Mouse (Mus musculus): ENCODE measurements around the gene B230219D22Rik.
"Not testable (repeated sequence)": the region's sequence is repeated elsewhere in the genome, so short reads cannot be mapped to it uniquely, and the experiment has no call there.

Gene B230219D22Rik

DNA sequence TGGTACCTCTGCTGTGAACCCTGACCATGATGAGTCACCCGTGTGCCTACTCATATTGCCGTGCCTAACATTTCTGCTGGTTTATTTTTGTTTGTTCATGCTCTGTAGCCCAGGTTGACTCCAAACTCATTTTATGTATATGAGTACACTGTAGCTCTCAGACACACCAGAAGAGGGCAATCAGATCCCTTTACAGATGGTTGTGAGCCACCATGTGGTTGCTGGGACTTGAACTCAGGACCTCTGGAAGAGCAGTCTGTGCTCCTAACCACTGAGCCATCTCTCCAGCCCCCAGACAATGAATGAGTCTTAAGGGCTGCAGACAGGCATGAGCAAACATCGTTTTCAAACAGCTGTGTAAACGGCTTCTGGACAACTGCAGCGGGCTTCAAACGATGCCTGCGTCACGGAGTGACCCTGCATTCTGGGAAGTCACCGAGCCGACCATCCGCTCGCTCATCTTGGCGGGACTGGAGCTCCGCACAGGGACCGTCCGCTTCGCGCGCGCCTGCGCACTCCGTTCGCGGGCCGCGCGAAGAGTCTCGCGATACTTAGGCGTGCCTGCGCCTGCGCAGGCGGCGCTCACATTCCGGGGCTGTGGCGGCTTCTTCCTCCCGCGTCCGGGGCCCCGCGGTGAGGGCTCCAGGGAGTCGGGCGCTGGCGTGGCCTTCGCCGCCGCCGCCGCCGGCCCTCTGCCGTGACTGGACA is at the start of gene B230219D22Rik:
TSS of gene B230219D22Rik (plus strand) at position 590 of the 708 bp plus-strand sequence.
- DNase-seq (ENCODE audit: low read depth, low spot score): peak; percentile 78

DNA sequence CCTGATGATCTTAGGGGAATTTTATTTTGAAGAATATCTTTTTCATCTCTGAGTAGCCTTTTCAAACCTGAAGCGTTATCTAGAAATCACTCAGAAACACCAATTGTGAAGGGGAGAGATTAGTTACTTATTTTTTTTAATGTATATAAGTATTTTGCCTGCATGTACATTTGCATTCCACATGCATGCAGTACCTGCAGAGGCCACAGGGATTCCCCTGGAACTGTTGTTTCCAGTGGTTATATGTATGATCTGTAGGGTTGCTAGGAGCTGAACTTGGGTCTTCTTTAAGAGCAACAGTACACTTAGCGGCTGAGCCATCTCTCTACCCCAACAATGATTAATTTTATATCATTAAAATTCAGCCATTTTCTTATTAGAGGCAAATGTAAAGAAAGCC is 48.4 kb upstream of the B230219D22Rik start:
- no peak for DNase-seq (ENCODE audit: low read depth, low spot score)

DNA sequence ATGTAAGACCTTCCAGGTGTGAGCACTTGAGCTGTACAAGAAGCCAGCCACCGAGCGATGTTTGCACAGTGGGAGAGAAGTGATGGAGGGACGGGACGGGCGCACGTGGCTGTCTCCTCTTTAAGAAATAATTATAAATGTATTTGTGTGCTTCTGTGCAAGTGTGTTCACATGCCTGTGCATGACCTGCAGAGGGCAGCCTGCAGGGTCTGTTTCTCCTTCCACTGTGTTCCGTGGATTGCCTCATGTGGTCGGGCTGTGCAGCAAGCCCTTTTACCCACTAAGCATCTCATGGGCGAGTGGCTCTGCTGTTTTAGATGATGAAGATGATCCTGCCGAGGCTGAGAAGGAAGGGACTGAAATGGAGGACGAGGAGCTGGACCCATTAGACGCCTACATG is 42.8 kb upstream of the B230219D22Rik start:
- no peak for DNase-seq (ENCODE audit: low read depth, low spot score)

DNA sequence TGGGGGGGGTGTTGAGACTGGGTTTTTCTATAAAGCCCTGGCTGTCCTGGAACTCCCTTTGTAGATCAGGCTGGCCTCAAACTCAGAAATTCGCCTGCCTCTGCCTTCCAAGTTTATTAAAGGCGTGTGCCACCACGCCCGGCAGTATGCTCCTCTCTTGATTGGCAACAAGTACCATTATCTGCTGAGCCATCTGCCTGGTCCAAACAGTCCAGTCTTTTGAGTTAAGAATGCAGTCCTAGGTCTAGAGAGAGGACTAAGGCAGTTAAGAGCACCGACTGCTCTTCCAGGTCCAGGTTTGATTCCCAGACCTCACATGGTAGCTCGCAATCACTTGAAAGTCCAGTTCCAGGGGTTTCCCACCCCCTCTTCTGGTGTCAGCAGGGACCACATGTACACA is 41.9 kb upstream of the B230219D22Rik start:
- no peak for DNase-seq (ENCODE audit: low read depth, low spot score)

DNA sequence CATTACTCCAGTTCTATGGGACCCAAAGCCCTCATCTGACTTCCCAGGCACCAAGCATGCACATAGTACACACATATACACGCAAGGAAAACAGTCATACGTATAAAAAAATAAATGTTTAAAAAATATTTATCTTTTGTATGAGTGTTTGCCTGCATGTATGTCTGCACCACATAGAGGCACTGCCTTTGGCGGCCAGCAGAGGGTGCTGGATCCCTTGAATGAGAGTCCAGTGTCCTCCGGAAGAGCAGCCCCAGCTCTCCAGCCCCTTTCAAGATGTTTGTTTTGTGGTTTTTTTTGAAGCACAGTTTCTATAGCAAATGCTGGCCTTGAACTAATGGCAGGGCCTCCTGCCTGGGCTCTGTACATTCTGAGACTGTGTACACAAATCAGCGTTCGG is 24.4 kb upstream of the B230219D22Rik start:
- DNase-seq (ENCODE audit: low read depth, low spot score): no peak

DNA sequence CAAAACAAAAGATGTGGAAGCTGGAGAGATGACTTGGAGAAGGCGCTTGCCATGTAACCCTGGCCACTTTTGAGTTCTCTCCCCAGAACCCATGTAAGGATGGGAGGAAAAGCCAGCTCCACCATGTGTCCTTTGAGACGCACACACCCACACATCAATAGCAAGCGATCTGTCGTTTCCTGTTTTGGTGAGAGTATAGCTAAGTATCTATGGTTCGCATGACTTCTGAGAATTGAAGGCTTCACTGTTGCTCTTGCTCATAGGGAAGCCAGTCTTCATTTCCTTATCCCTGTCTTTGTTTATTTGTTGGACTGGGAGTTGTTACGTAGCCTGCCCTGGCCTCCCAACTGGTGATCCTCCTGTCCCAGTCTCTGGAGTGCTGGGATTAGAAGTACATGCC is 20.2 kb upstream of the B230219D22Rik start:
- DNase-seq (ENCODE audit: low read depth, low spot score): no peak

DNA sequence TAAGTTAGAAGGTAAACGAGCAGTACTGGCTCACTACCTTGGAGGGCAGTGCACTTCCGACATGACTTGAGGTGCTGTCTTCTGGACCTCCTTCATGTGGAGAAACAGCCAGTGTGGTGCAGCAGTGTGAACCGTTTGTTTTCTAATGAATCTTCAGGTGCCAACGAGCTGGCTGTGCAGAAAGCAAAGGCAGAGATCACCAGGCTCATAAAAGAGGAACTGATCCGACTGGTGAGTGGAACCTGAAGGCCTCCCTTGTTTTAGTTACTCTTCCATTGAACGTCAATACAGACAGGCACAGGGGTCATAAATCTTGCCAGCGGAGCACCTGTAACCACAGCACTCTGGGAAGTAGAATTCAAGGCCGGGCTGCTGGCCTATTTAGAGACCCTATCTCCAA is 15.6 kb upstream of the B230219D22Rik start:
- DNase-seq (ENCODE audit: low read depth, low spot score): no peak

DNA sequence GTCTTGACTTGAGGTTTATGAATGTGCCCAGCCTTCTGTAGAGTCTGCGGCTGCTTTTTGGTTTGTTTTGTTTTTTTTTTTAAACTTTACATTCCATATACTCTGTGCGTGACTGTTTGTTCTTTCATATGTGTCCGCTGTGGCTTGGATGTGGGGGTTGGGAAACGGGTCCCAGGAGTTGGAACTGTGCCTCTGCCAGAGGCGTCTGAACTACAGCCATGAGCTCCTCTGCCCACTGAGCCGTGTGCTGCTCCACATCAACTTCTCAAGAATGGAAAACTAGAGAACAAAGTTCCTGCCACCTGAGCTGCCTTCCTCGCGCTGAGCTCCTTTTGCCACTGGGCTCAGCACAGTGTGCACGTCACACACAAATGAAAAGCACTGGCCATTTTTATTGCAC is 10.7 kb upstream of the B230219D22Rik start:
- DNase-seq (ENCODE audit: low read depth, low spot score): no peak

DNA sequence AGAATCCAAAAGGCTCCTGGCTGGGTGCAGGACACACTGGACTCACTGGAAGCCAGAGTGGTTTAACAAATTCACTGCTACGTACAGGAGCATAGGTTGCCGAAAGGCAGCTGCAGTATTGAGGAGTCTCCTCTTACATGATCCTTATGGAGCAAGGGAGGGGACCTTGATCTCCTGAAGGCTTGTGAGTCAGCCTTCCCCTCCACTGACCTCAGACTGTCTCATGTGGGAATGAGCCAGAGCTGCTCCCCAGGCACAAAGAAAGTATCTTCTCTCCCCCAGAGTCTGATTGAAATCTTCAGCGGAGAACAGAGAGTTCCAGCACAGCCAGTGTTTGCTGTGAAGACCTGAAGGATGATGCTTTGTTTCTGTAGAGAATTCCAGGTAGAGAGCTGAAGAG is 9.3 kb upstream of the B230219D22Rik start:
- DNase-seq (ENCODE audit: low read depth, low spot score): no peak

DNA sequence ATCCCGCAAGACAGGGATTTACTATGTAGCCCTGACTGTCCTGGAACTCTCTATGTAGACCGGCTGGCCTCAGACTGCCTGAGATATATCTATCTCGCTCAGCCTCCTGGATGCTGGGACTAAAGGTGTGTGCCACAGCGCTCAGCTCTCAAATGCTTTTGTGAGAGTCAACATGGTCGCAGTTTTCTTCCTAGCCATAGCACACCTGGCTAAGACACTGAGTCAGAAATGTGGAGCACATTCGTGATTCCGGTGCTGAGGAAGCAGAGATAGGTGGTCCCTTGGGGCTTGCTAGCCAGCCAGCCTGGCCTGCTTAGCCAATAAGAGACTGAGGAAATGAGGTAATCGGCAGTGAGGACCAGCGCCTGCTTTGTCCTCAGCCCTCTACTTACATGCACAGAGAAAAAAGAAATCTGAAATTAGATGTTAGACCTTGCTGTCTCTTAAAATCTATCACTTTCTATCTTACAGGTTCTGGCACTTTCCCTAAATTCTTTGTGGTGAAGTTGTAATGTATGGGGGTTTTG is 6.8 kb upstream of the B230219D22Rik start:
- DNase-seq (ENCODE audit: low read depth, low spot score): no peak

DNA sequence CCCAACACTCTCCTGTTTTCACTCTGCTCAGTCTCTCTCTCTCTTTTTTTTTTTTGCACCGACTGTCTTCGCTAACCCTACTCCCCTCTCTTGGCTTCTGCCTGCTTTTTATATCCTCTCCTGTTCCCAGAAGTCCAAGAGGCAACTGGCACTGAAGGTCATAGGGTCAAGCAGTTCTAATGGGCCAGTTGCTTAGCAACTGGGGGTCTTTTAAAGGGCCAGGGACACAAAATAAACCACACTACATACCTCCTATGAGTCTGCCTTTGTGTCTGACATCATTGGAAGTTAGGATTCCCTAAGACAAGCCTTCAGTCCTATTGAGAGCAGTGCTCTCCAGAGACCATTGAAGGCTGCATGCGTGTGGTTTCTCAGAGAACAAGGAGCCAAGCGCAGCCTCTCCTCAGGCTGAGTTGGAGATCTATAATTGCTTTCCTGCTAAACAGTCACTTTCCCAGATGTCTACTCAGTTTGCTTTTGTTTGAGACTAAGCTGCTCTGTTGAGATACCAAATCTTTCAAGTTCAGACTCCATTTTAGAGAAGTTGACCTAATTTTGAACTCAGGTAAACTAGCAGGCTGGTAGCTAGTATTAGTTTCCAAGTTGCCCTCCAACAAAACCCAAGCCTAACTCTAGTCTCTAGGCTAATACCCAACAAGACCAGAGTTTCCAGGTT is 4.9 kb upstream of the B230219D22Rik start:
- no peak for DNase-seq (ENCODE audit: low read depth, low spot score)

DNA sequence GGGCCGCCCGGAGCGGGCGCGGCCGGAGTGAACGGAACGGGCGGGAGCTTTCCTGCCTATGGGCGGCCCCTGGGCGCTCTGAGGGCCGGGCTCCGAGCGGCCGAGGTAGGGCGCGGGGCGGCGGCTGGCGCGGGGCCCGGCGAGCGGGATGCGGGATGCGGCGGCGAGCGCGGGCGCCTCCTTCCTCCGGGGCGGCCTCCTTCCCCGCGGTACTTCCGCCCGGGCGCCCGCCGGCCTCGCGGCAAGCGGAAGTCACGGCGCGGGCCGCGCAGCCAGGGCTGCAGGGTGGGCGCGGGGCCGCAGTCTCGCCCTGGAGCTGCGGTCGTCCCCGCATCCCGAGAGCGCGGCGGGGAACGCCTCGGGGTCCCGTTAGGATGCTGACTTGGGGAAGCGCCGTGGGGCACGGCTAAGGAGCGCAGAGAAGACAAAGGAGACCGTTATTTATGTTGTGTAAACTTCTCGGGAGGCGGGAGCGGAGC is 358 bp downstream of the B230219D22Rik start:
- DNase-seq (ENCODE audit: low read depth, low spot score): no peak

DNA sequence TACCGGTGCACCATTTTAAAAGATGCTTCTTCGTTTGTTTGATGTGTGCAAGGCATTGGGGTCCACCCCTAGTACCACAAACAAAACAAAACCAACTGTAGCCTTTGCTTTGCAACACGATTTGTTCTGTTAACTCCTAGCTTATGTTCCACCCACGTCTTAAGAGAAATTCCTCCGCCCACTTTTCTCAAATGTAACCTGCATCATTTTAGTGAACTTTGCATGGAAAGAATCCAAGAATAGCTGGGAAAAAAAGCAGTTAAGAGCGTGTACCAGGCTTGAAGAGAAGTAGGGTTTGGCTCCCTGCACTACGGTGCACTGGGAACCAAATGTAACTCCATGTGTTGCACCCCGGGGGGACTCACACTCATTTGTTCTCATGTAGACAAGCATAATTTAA is 1.2 kb downstream of the B230219D22Rik start:
- no peak for DNase-seq (ENCODE audit: low read depth, low spot score)

DNA sequence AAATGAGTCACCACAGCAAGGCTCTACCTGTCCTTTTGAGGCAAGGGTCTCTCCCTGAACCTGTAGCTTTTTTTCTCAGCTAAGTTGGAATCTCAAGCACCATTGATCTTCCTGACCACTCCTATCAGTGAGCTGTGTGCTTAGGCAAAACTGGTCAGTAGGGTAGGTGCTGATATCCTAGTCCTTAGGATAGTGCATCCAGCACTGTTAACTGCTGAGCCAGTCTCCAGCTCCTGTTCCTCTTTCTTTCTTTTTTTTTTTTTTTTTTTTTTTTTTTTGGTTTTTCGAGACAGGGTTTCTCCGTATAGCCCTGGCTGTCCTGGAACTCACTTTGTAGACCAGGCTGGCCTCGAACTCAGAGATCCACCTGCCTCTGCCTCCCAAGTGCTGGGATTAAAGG is 3.1 kb downstream of the B230219D22Rik start:
- not testable (repeated sequence) for DNase-seq (ENCODE audit: low read depth, low spot score)

DNA sequence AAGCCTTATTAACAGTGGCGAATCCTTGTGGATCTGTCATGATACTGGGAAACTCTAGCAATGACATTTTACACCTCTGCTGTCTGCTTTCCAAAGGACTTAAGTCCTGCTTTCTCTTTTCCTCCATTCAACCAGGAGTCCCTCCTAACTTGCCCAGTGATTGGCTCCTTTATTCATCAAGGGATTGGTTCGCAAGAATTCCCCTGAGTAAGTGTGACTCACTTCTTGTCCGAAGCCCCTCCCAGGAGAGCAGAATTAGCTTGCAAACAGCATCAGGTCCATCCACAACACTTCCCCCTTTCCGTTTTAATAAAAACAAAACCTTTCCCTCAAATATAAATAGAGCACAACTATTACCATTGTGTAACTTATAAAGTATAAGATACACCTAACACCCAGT is 11.4 kb downstream of the B230219D22Rik start:
- DNase-seq (ENCODE audit: low read depth, low spot score): no peak

DNA sequence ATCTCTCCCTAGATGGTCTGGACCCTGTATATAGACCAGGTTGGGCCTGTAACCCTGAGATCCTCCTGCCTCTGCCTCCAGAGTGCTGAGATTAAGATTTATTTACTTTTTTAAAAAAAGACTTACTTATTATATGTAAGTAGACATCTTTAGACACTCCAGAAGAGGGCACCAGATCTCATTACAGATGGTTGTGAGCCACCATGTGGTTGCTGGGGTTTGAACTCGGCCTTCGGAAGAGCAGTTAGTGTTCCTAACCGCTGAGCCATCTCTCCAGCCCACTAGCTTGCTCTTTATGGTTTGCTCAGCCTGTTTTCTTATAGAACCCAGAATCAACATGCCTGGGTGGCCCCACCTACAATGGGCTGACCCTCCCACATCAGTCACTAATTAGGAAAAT is 19.9 kb downstream of the B230219D22Rik start:
- DNase-seq (ENCODE audit: low read depth, low spot score): no peak

DNA sequence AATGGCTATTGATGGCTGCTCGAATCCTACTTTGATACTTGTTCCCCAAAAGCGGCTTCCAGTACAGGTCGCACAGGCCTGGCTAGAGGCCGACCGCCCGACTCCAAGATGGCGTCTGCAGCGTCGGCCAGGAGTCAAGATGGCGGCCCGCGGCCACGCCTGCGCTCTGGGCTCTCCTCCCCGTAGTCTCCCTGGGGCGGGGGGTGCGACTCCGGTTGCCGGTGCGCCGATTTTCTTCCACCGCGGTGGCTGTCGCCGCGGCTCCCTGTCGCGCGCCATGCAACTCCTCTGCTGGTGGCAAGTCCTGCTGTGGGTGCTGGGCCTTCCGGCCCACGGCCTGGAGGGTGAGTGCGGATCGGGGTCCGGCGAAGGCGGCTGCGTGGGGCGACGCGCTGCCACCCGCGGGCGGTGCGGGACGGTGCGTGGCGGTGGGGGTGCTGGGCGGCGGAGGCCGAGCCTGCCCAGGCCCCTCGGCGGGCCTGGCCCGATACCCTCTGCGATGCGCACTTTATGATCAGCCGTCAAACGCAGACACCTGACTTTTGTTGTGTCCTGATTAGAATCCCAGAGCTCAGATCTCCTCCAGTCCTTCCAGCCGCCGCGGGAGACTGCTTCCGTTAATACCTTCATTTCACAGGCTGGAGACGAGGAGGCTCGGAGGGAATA is 21.7 kb downstream of the B230219D22Rik start, which contains the start of gene Txndc15:
TSS of gene Txndc15 (plus strand) at position 150 of the 666 bp plus-strand sequence.
- peak; percentile 69 for DNase-seq (ENCODE audit: low read depth, low spot score)

DNA sequence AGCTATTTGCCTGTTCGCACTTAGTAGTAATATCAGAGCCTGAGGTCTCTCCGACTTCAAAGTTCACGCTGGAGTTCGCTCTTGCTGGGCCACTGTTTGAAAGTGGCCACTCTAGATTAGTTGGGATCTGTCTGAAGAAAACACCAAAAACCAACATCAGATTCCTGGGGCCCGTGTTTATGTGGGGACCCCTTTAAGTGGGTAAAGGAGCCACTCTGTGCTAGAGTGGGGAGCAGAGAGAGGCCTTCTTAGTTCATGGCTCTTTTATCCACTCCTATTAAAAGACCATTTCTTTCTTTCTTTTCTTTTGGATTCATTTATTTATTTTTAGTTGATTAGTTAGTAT is 22.2 kb downstream of the B230219D22Rik start:
- no peak for DNase-seq (ENCODE audit: low read depth, low spot score)

DNA sequence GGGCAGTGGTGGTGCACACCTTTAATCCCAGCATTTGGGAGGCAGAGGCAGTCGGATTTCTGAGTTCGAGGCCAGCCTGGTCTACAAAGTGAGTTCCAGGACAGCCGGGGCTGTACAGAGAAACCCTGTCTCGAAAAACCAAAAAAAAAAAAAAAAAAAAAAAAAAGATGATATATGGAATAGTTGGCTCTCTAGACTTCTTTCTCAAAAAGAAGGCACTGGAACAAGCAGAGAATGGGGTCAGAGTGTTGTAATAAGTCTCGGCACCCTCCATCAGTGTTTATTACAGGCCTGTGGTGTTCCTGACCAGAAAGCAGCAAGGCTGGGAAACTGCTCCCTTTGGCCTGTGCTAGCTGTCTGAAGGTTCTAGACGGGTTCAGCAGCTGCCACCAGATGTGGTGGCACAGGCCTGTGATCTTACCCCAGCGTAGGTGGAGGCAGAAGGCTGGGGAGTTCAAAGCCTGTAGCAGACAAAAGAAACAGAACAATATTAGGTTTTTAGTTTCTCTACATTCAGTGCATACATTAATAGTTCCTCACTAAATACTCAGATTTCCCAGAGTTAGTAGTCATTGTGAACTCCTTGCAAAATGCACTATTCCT is 23.1 kb downstream of the B230219D22Rik start:
- DNase-seq (ENCODE audit: low read depth, low spot score): no peak

DNA sequence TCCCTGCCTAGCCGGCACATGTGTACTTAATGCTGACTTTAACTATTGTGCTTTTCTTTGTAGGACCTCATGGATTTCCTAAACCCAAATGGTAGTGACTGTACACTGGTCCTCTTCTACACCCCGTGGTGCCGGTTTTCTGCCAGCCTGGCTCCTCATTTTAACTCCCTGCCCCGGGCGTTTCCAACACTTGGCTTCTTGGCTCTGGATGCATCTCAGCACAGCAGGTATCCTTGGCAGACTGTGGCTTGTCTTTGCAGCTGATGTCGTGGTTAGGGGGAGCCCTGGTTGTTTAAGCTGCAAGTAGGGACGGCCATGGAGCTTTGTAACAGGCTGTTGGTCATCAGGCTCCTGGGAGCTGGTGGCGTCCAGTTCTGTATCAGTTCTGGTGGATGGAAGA is 28.6 kb downstream of the B230219D22Rik start:
- DNase-seq (ENCODE audit: low read depth, low spot score): no peak

DNA sequence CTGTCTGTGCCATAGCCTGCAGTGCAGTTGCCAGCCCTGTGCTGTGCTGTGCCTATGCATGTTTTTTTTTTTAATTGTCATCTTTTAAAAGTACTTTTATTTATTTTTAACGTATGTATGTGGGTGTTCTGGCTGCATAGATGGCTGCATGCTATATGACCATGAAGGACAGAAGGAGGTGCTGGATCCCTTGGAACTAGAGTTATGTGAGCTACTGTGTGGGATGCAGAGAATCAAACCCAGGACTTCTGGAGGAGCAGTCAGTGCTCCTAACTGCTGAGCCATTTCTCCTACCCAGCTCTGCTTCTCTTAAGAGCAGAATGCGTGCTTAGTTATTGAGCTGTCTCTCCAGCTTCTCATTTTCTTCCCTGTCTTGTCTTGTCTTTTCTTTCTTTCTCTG is 29.1 kb downstream of the B230219D22Rik start:
- no peak for DNase-seq (ENCODE audit: low read depth, low spot score)

DNA sequence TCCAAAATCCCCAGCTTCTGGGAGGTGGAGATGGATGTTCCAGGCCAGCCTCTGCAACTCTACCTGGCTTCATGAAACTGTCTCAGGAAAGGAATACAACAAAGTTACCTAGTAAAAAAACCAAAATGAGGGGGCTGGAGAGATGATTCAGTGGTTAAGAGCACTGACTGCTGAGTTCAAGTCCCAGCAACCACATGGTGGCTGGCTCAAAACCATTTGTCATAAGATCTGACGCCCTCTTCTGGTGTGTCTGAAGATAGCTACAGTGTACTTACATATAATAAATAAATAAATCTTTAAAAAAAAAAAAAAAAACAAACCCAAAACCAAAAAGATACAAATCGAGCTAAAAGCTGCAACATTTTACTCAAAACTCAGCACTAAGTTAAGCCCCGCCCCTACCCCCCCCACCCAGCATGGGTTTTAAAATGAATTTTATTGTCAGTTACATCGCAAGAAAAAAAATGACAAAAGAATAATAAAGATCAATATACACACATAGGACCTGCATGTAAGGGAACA is 33.7 kb downstream of the B230219D22Rik start:
- no peak for DNase-seq (ENCODE audit: low read depth, low spot score)

Data from brain, embryonic 18.5 days (tissue).